Mouse (Mus musculus): ENCODE measurements around the gene C8a.

The C8a gene

DNA sequence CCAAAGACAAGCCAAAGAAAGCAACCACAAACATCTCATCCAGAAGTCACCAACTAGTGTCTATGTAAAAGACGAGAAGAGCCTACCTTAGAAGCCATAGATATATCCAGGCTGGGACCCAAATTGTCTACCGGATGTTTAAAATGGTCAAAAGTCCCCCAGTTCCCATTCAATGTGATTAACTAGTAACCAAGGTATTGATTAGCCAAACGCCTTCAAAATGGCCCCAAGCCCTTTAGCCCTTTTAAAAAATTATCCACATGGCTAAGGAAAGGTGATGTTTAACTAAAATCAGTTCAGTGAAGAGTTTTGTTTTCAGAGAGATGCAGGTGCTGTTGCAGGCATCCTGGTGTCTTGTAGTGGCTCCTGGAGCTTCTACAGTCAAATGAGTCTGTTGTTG lies at the start of gene C8a:
Gene C8a (minus strand): TSS at position 76 of the 400 bp plus-strand sequence.
- no peak for DNase-seq

GRCm38 (mm10) chr4:104925383-104925782 lies 49.2 kb upstream of the C8a start:
- no peak for DNase-seq

GRCm38 (mm10) chr4:104918017-104918416 lies 41.8 kb upstream of the C8a start:
- DNase-seq: no peak

DNA sequence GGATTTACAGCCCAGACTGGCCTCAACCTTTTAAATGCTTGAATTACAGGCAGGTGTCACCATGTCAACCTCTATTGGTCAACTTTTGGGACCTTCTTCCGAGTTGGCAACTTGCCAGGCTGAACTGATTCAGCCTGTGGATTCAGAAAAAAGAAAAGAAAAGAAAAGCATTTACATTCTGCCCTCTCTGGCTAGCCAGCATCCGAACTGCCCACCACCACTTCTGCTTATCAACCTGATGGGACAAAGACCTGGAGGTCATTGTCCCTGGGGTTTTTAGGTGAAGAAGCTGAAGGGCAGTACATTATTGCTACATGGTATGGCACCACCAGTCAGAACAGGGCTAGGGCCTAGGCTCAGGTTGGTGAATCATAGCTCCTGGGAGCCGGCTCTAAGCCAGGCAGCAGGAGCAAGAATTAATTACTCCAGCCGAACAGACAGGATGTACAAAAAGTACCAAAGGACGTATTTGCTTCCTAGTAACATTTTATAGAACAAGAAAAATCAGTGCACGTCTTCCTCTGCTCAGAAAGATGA lies 38.6 kb upstream of the C8a start:
- no peak for DNase-seq

DNA sequence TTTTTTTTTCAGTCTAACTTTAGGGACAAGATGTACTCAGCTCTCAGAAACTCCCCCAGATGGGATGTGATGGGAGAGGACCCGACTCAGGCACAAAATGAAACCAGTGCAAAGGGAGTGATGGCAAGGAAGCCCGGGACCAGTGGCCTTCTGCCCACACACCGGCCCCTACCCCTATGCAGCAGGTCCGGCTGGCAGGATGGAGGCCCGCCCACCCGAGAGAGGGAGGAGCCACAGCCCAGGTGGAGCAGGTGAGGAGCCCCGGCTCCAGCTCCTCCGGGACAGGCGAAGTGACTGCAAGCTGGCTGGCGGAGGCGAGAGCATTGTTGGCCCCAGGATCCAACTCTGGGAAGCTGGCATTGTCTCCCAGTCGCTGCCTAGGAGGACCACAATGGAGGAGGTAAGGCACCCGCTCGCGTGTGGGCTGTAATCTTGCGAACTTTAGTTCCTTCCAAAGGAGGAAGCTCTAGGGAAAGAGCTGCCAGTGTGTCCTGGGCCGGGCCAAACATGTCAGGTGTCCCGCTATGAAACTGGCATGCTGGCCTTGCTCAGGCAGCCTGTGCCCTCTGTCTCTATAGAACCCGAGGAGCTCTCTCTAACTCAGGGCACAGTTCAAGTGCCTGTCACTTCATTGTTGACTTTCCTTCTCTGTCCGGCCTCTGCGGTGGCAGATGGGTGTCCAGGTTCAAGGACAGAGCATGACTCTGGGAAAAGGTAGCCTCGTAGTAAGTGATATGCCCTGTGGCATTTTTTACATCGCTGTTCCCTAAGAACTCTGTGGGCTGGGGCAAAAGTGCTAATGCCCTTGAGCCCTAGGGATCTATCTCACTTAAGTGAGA lies 37.3 kb upstream of the C8a start, which contains the start of gene Fyb2:
Gene Fyb2 (plus strand): TSS at position 166 of the 839 bp plus-strand sequence.
- DNase-seq: no peak

DNA sequence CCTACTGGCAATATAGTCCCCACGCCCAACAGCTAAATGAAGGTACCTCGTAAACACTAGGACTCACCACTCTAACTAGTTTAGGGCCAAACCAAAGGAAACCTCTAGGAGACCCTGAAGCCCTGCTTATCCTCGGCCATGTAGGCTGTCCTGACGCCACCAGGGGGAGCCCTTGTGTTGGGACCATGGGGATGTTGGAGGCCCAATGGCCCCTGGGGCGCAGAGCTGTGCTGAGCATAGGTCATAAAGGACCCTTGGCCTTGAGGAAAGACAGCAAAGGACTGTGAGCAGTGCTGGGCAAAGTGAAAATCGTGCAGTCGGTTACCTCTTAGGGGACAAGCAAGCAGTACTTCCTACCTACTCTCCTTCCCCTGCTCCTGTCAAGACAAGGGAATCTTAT lies 35.5 kb upstream of the C8a start:
- DNase-seq: peak; percentile 81

DNA sequence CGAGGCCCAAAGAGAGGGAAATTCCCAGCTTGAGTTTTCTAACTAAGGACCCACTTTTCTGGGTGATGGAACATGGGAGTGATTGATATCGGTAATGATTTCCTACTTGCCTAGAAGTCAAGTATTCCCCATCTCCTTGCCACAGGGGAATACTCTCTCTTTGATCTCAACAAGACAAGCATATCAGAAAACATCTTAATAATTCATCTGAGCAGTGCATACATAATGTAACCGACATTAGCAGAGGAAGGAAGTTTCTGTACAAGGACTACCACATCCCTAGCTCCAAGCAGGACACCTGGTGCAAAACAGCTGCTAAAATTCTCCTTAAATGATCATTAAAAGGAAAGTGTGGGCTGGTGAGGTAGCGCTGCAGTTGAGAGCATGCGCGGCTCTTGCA lies 28.9 kb upstream of the C8a start:
- DNase-seq: no peak

DNA sequence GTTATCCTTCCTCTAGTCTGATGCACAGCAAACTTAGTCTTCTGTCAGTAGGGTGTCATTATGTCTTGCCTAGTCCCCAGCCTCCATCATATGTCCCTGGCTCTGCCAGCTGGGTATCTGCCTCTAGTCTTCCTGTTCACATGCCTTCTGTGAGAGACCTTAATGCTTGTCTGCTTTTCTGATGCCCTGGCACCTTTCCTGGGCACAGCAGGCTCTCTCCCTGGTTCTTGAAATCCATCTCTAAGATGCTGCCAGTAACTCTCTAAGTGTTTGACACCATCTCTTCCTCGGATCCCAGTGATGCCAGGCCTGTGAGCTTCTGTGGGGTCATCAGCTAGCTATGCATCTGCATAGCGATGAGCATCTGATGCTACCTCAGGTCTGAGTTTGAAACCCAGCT lies 26.6 kb upstream of the C8a start:
- DNase-seq: no peak

DNA sequence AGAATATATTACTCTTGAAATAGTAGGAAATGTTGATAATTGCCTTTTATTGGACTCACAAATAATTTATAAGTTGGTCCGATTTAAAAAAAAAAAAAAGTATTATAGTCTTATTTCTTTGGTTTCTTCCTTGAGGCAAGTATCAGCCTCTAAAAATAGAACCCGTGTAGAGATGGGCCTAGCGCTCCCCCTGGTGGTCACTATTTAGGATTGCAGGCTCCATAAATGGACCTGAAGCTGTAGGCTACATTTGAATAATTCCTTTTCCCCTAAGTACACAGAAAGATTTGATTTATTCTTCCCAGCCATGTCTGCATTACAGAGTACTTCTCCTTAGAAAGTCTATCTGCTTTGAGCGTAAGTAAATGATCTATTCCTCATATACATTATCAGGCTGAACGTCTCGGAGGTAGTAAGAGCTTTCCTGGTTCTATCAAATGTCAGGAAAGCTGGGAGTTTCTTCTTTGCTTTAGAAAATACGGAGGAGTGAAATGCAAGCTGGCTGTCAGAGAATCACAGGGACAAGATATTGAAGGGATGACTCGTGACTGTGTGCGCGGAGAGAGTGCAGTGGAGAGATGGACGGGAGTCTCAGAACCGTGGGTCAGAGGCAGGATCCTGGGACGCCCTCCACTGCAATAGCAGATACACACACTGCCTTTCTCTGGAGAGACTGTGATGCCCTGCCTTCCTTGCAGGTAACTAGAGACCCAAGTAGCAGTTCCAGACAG lies 18.0 kb upstream of the C8a start:
- DNase-seq: peak; percentile 75

DNA sequence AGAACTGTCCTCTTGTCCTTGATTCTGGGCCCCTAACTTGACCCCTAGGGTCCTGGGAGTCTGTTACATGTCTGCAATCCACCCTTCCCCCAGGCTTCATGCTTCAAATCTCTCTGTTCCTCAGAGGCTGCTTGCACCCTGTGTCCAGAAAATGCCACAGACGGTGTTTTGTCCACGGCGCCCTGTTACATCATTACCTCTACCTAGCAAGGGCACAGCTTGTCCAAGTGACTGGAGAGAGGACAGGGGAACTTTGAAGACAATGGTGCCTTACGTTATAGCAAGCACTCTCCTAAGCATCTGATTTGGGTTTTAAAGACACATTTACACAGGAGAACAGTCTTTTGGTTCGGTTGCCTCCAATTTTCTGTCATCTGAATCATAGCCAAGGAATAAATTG lies 17.4 kb upstream of the C8a start:
- peak; percentile 16 for DNase-seq

DNA sequence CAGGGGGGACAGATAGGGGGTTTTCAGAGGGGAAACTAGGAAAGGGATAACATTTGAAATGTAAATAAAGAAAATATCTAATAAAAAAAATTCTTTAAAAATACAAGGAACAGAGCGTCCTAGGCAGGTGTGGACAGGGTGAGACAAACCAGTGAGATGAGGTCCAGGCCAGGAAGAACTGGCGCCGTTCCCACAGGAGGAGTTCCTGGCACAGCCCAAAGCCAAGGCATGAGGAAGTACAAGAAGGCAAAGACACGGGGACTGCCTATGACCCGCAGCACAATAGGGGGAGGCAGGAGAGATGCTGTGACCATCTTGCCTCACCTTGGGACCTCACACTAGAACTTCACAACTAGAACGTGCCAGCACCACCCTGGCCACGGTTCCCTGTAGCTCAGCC lies 15.5 kb upstream of the C8a start:
- DNase-seq: no peak

DNA sequence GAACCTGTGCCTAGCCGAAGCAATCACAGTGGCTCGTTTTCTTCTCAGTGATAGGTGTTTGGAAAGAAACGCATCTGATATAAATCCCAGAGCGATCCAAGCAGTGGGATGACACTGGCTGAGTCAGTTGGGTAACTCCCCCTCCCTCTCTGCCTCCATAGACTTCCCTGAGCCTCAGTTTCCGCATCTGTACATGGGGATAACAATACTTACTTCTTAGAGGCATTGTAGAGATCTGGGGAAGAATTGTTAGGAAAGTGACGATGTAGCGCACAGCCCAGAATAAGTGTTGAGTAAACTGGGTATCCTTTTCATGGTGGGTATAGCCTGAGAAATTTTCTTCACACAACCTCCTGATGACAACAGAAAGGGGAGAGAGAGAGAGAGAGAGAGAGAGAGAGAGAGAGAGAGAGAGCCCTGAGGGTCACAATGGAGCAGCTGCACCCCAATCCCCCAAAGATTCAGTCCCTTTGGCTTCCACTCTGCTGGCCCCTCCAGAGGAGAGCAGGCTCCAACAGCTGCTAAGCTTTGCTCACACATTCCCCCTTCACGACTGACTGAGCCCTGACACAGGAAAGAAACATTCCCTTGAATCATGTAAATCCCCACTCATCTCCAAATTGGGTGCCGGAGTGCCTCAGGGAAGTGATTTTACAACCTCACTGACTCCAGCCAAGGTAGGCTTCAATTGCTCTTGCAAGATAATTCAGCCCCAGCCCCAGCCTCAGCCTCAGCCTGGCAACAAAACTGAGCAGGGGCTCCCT lies 12.5 kb upstream of the C8a start:
- no peak for DNase-seq

GRCm38 (mm10) chr4:104887486-104887885 lies 11.3 kb upstream of the C8a start:
- DNase-seq: no peak

DNA sequence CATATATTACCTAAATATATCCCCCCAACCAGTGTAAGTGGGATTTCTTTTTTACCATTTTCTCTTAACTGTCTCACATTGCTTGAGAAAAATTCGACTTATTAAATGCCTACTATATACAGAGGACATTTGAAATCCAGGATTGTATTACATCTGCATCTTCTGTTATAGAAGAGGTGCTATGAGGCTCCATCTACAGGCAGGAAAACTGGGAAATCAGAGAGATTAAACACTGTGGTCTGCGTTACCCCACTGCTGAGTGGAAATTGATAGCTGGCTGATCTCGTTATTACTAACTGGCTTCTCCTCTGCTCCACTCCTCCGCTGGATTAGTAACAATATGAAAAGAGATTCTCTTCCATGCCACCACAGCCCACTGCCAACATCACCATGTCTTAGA lies 366 bp downstream of the C8a start:
- no peak for DNase-seq

DNA sequence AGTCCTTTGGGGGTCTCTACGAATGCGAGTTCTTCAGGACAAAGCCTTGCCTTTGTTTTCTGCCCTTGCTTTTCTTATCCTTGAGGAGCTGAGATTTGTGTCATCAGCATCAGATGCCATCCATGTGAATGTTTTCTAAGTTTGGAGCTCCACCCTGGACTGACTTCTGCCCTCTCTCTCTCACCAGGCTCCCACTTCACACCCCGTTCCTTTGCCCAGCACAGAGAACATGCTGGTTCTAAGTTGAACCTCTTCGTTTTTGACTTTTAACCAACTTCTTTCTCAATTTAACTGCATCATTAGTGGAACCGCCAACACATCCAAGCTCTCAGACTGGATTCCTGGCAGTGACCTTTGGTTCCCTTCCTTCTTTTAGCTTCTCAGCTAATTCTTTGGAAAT lies 6.0 kb downstream of the C8a start:
- no peak for DNase-seq

- no peak for DNase-seq
These were observed 6.6 kb downstream of the C8a start for GRCm38 (mm10) chr4:104869581-104869980.

DNA sequence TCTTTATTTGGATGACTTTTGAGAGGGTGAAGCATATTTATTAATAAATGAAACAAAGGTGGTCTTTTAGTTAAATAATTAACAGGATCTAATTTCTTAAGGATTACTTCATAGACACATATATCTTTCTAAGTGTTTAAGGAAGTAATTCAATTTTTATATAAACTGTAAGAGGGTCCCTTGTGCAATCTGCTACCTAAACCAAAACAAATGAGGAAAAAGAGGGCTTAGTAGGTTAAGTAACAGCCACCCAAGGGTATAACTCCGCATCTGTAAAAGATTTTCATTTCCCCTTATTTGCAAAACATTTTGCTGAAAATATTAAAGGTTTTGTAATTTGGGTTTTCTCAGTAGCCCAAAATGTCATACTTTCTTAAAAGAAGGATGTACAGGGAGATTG lies 11.8 kb downstream of the C8a start:
- DNase-seq: no peak

GRCm38 (mm10) chr4:104861241-104861640 lies 15.0 kb downstream of the C8a start:
- DNase-seq: no peak

DNA sequence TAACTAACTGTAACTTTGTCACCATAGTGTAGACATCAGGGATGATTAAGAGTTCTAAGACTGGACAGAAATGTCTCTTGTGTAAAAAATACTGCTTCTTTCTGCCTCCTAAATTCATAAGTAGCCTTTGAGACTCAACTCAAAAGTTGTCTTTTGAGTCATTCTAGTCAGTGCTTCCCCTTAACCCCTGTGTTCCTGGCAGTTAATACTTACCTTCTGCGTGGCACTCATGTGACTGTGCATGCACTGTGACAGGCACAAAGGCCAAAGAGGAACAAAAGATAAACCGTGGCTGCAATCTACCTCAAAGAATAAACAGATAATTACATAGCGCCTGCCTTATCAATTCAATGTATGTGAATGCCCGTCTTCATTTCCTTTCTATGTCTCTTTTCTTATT lies 18.4 kb downstream of the C8a start:
- DNase-seq: no peak

DNA sequence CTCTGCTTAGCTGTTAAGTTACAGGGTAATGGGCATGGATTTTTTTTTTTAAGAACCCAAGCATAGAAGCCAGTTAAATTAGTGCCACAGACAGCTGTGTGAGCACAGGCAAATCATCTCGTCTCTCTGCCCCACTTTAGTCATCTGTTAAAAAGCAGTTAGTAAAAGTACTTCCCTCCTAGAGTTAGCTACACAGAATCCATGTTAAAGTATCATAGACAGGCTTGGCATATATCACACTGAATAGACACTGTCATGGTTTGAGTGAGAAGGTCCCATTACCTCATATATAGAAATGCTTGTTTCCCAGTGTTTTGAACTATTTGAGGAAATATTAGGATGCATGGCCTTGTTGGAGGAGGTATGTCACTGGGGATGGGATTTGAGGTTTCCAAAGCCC lies 19.2 kb downstream of the C8a start, which contains the start of gene Gm17662:
Gene Gm17662 (plus strand): TSS at position 301 of the 400 bp plus-strand sequence.
- no peak for DNase-seq

DNA sequence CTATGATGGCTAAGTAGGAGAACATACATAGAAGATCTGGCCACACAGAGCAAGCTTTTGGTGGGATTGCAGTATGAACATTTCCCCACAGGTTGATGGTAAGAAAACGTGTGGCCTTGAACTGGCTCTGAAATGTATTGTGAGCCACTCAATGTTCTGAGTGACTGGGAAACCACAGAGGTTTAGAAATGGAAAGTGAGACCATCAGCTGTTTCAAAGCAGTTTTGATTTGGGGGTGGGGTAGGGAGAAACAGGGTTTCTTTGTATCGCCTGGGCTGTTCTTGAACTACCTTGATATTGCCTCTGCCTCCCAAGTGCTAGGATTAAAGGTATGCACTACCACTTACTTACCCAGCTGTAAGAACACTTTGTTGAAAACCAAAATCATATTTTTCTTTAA lies 21.0 kb downstream of the C8a start:
- DNase-seq: no peak

DNA sequence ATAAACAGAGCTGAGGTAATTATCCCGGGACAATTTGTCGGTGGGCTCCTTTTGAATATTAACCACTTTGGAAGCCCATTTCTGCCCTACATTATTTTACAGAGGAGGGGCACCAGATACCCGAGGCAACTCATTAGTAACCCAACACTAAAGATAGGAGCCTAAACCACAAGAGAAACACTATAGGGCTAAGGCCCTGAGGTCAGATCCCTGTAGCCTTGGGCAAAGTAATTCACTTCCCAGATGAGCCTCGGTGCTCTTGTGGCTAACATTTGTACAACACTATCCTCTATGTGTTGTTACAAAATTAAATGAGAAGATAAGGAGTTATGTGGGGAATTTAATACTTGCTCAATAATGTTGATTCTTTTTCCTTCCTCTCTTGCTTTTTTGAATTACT lies 32.7 kb downstream of the C8a start:
- DNase-seq: no peak

DNA sequence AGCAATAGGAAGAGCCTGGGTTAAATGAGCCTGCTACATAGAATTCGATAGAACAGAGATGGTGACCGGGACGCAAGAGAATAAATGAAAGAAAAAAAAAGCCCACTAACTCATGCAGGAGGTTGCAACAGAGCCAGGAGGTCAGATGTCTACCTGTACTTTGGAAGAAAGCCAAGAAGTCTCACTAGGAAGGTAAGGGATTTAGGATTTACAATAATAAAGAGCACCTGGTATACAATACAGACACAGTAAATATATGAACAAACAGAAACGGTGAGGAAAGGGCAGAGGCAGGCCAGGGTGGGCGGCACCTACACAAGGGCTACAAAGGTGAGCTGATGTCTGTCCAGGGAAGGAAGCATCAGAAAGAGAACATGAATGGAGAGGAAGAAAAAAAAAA lies 34.0 kb downstream of the C8a start:
- DNase-seq: no peak
